7 mouse cellular contexts compared by ENCODE assay signal in the genomic region with DNA sequence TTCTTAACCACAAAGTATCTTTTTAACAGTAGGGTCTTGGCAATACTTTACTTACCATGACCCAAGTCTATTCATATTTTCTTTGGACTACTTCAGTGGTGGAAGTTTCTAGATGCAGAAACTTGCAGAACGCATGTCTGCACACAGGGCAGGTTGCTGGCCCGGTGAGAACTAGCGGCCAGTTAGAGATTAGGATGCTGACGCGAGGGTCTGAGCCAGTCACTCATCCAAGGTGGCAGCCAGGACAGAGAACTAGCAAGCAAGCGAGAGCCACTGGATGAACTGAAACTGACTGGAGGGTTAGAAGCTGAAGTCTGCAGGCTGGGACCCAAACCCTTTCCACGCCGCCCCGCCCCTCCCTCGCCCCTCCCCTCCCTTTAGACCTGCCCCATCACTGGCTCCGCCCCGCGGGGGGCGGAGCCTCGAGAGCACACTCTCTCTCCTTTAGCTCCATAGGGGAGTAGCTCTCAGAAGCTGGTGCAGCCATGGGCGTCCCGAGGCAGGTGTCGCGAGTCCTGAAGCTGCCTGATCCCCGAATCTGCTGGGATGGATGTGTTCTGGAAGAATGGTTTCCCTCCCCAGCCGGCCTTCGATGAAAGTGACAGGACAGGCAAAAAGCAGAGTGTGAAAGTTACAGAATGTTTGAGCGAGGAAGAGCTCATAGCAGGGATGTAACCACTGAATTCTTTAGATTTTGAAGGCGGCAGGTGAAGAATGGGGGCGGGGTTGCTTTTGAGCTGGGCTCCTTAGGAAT.
A peak's percentile ranks its signal among the peaks of the same experiment; 100 is the strongest.
DNase-seq lines count a peak whose midpoint lies in the region; ATAC-seq and TF ChIP-seq lines count a peak whose summit lies in the region.

No protein-coding gene starts in this region.

- DNase-seq in MN1 (ENCODE audit: low spot score), result peak; percentile 40
- peak; percentile 55 to 74 for DNase-seq in adrenal gland, postnatal 36 days
- DNase-seq in heart, postnatal 0 days (ENCODE audit: low spot score), result peak; percentile 52
- peak; percentile 56 for DNase-seq in kidney, postnatal 14 days
- peak; percentile 38 for DNase-seq in lung, postnatal 36 days
- DNase-seq in retina, adult 2 months (ENCODE audit: low read depth, low spot score), result peak; percentile 52

- H3K4me2 ChIP-seq in heart, postnatal 0 days (ENCODE audit: low read depth, low read length), result peak overlapping the region; percentile 71

- TF ChIP-seq CTCF in embryonic fibroblast, embryonic 13.5 days (IDR thresholded peaks at IDR 0.05; ENCODE audit: borderline replicate concordance, insufficient read depth, low read length), result no peak
- no peak for TF ChIP-seq CTCF in heart, postnatal 0 days (IDR thresholded peaks at IDR 0.05; ENCODE audit: low read depth)

- no peak for TF ChIP-seq EP300 in heart, postnatal 0 days (IDR thresholded peaks at IDR 0.05; ENCODE audit: low read depth)

- no peak overlapping the region; the same call in 1 of the 2 replicates for H3K9ac ChIP-seq in heart, postnatal 0 days (replicated peaks; ENCODE audit: low read depth, low read length)

- H3K27ac ChIP-seq in embryonic fibroblast, embryonic 13.5 days (ENCODE audit: insufficient read depth, low read length), result no peak overlapping the region
- H3K27ac ChIP-seq in heart, postnatal 0 days (ENCODE audit: low read depth), result no peak overlapping the region

- TF ChIP-seq POLR2A in embryonic fibroblast, embryonic 13.5 days (IDR thresholded peaks at IDR 0.05; ENCODE audit: low read depth, low read length), result no peak

- no peaks in the 10 kb centered on the region for H3K4me1 ChIP-seq in embryonic fibroblast, embryonic 13.5 days (ENCODE audit: control insufficient read depth, insufficient read depth, low read length)
- H3K4me1 ChIP-seq in heart, postnatal 0 days (ENCODE audit: control insufficient read depth, insufficient read depth), result peaks cover 8% of the 10 kb centered on the region

- WGBS in heart, postnatal 0 days, result 2% methylated on average over 20 of the region's 25 CpGs

- H3K36me3 ChIP-seq in heart, postnatal 0 days (replicated peaks; ENCODE audit: control insufficient read depth, insufficient read depth, low read length), result no peaks in the 10 kb centered on the region

- no peaks in the 10 kb centered on the region for H3K9me3 ChIP-seq in heart, postnatal 0 days (replicated peaks; ENCODE audit: control insufficient read depth, low read length)

- no peaks in the 10 kb centered on the region for H3K27me3 ChIP-seq in heart, postnatal 0 days (ENCODE audit: control insufficient read depth, insufficient read depth, low read length)

- peak overlapping the region; percentile 19 for H3K4me3 ChIP-seq in embryonic fibroblast, embryonic 13.5 days (ENCODE audit: insufficient read depth, low read length)
- peak overlapping the region; percentile 35 for H3K4me3 ChIP-seq in heart, postnatal 0 days (ENCODE audit: low read depth, low read length)

- ATAC-seq in heart, postnatal 0 days (ENCODE audit: insufficient read depth, low read depth), result peak; percentile 84
